Mouse (Mus musculus) G1E (cell line): ENCODE data around the gene Lclat1. TPM values are rescaled to one million over a fixed set of nuclear protein-coding genes. Genes with fewer than 3 reads are reported as not detected.

Experiments
- ATAC-seq: 2 replicates; pipeline ENCODE4 v1.8.0; 2016; ENCODE audit warnings: mild to moderate bottlenecking; ENCODE audit not compliant: insufficient number of reproducible peaks, poor library complexity, low FRiP score, severe bottlenecking; ENCODE audit errors: extremely low read depth
- DNase-seq: peaks from one replicate; pipeline ENCODE4 v3.0.0; 2012; ENCODE audit warnings: low spot score
- H3K27me3 ChIP-seq: 2 replicates; pipeline ENCODE4 v1.6.1; 2012; ENCODE audit warnings: mild to moderate bottlenecking, low read length, inconsistent platforms; ENCODE audit not compliant: insufficient read depth
- H3K36me3 ChIP-seq: replicated peaks from 2 replicates; pipeline ENCODE3; 2012; ENCODE audit warnings: mild to moderate bottlenecking, inconsistent platforms
- H3K4me1 ChIP-seq: 2 replicates; pipeline ENCODE4 v1.6.1; 2012; ENCODE audit warnings: low read depth, low read length, inconsistent platforms, mixed read lengths; ENCODE audit not compliant: insufficient read depth
- H3K4me3 ChIP-seq: 2 replicates; pipeline ENCODE4 v1.5.1; 2012; ENCODE audit warnings: low read depth, mild to moderate bottlenecking, inconsistent platforms, low read length, moderate library complexity, mixed read lengths
- H3K9me3 ChIP-seq: replicated peaks from 2 replicates; pipeline ENCODE4 v1.6.1; 2012; ENCODE audit warnings: inconsistent platforms
- CTCF ChIP-seq: IDR thresholded peaks from 2 replicates; pipeline ENCODE4 v1.5.1; 2012; ENCODE audit warnings: low read depth, low read length, inconsistent platforms, mixed read lengths
- GATA1 ChIP-seq: IDR thresholded peaks from 2 replicates; pipeline ENCODE4 v1.6.1; 2012; ENCODE audit warnings: borderline replicate concordance, low read length, inconsistent platforms, mixed read lengths
- GATA2 ChIP-seq: IDR thresholded peaks from 2 replicates; pipeline ENCODE4 v1.6.1; 2012; ENCODE audit warnings: low read depth, low read length, inconsistent platforms, borderline replicate concordance
- POLR2AphosphoS5 ChIP-seq: IDR thresholded peaks from 2 replicates; pipeline ENCODE4 v1.6.1; 2012; ENCODE audit warnings: low read depth, low read length, inconsistent platforms; ENCODE audit not compliant: insufficient replicate concordance
- TAL1 ChIP-seq: conservative IDR thresholded peaks from 2 replicates; pipeline ENCODE4 v1.6.1; 2012; ENCODE audit warnings: low read depth, low read length, inconsistent platforms, mixed read lengths
- polyA plus RNA-seq: library from polyadenylated mRNA; stranded (reverse); fragments of >175 nt; gene quantifications from 2 replicates; pipeline ENCODE4 v1.2.3, GENCODE M21; 2012
- total RNA-seq, 2 experiments: library from RNA; stranded (forward) in 1 of 2; stranded (reverse) in 1 of 2; fragments of 200-1000 nt in 1 of 2; fragments of >200 nt in 1 of 2; fragmentation: Nextera tagmentation in 1 of 2; gene quantifications; 2 replicates each; pipeline ENCODE4 v1.2.3; 2014 to 2017

Lclat1 gene
- total and polyA plus RNA-seq, 3 experiments = 5.6 to 25.1 (median 11.8) TPM

GRCm38 (mm10) chr17:73072286-73072685, 35.5 kb upstream of the Lclat1 start:
- DNase-seq (no peak), ATAC-seq (no peak)
- TF ChIP-seq GATA2 = no peak
- TF ChIP-seq TAL1 = no peak
- TF ChIP-seq GATA1 = no peak

GRCm38 (mm10) chr17:73074631-73075030, 33.2 kb upstream of the Lclat1 start:
- no peaks in the 10 kb centered on the region for H3K36me3 ChIP-seq
- ATAC-seq = no peak
- no peaks in the 10 kb centered on the region for H3K9me3 ChIP-seq
- TF ChIP-seq GATA2 (no peak), GATA1 (no peak), CTCF (no peak), TAL1 (no peak), POLR2AphosphoS5 (no peak)
- peaks cover 16% of the 10 kb centered on the region for H3K27me3 ChIP-seq
- no peak overlapping the region for H3K4me3 ChIP-seq
- H3K4me1 ChIP-seq = no peaks in the 10 kb centered on the region
- DNase-seq = no peak

More at GRCm38 (mm10) chr17:73072286-73072685, 35.5 kb upstream of the Lclat1 start:
- H3K27me3 ChIP-seq = peaks cover 20% of the 10 kb centered on the region
- H3K4me1 ChIP-seq = no peaks in the 10 kb centered on the region
- H3K4me3 ChIP-seq = no peak overlapping the region
- H3K36me3 ChIP-seq = no peaks in the 10 kb centered on the region
- H3K9me3 ChIP-seq = no peaks in the 10 kb centered on the region

- ATAC-seq (no peak), DNase-seq (no peak)
- H3K27me3 ChIP-seq = peaks cover 16% of the 10 kb centered on the region
- no peaks in the 10 kb centered on the region for H3K9me3 ChIP-seq
- no peak overlapping the region for H3K4me3 ChIP-seq
- no peaks in the 10 kb centered on the region for H3K36me3 ChIP-seq
- no peaks in the 10 kb centered on the region for H3K4me1 ChIP-seq
- TF ChIP-seq GATA1 = no peak
- TF ChIP-seq TAL1 = no peak
- TF ChIP-seq CTCF = no peak
- no peak for TF ChIP-seq POLR2AphosphoS5
These were observed 32.4 kb upstream of the Lclat1 start for GRCm38 (mm10) chr17:73075238-73075890.

- no peak for TF ChIP-seq TAL1
- no peak for TF ChIP-seq POLR2AphosphoS5
- no peak for TF ChIP-seq CTCF
- TF ChIP-seq GATA2 = no peak
- peaks cover 16% of the 10 kb centered on the region for H3K27me3 ChIP-seq
- no peaks in the 10 kb centered on the region for H3K4me1 ChIP-seq
- ATAC-seq (no peak), DNase-seq (no peak)
- H3K9me3 ChIP-seq = no peaks in the 10 kb centered on the region
- H3K4me3 ChIP-seq = no peak overlapping the region
- no peaks in the 10 kb centered on the region for H3K36me3 ChIP-seq
These were observed 30.1 kb upstream of the Lclat1 start for GRCm38 (mm10) chr17:73077638-73078037.

GRCm38 (mm10) chr17:73081360-73082133, 26.2 kb upstream of the Lclat1 start:
- H3K4me3 ChIP-seq = no peak overlapping the region
- H3K9me3 ChIP-seq = no peaks in the 10 kb centered on the region
- no peaks in the 10 kb centered on the region for H3K36me3 ChIP-seq
- 0 out of 2 replicates have a peak, but pooled peaks have one; percentile 8 for ATAC-seq
- DNase-seq = no peak
- TF ChIP-seq GATA2 (no peak), GATA1 (no peak), TAL1 (no peak), POLR2AphosphoS5 (no peak), CTCF (no peak)
- peaks cover 22% of the 10 kb centered on the region for H3K27me3 ChIP-seq
- peaks cover 8% of the 10 kb centered on the region for H3K4me1 ChIP-seq

- Histone ChIP-seq H3K36me3 (no peaks in the 10 kb centered on the region), H3K9me3 (no peaks in the 10 kb centered on the region), H3K4me3 (no peak overlapping the region), H3K27me3 (peaks cover 22% of the 10 kb centered on the region), H3K4me1 (peaks cover 19% of the 10 kb centered on the region)
- ATAC-seq = no peak
- DNase-seq = no peak
- no peak for TF ChIP-seq CTCF
- no peak for TF ChIP-seq GATA2
- TF ChIP-seq POLR2AphosphoS5 = no peak
- TF ChIP-seq GATA1 = no peak
- no peak for TF ChIP-seq TAL1
These were observed 25.1 kb upstream of the Lclat1 start for GRCm38 (mm10) chr17:73082506-73083196.
